Mouse (Mus musculus) ovary, postnatal 14 days (tissue): ENCODE data around the gene Negr1.

ENCODE experiments used
- DNase-seq: peaks from one replicate; pipeline ENCODE4 v3.0.0; 2022; ENCODE audit warnings: low spot score

The Negr1 gene

DNA sequence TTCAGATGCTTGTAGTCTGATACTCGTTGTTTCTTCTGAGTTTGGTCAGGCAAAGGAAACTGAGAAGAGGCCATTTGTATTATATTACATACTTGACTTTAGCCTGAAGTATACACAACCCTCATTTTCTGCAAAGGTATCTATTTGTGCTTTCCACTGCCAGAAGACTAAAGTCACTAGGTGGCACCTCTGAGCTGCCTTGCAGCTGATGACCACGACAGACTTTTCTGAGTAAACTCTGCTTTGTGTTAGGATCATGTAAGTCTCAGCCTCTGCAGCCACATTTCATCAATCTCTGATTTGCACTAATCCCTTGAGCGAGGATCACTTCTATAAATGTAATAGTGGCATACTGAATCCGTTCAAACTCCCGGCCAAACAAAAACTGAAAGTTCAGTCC, 671.1 kb downstream of the Negr1 start:
- DNase-seq: peak; percentile 6

DNA sequence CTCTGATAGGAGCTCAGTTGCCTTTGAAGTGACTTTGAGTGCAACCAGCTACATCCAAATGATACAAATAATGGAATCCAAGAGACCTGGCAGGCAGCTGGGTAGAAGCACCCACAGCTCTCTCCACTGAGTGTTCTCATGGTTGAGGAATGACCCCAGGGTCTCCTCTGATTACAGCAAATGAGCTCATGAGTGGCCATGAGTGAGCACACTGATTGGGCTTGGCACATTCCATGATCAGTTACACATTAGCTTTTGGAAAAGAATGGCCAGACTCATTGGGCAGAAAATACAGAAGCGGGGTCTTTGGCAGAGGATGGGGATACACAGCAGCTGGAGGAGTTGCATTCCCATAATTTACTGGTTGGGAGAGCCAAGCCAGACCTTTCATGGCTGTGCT, 678.6 kb downstream of the Negr1 start:
- no peak for DNase-seq

DNA sequence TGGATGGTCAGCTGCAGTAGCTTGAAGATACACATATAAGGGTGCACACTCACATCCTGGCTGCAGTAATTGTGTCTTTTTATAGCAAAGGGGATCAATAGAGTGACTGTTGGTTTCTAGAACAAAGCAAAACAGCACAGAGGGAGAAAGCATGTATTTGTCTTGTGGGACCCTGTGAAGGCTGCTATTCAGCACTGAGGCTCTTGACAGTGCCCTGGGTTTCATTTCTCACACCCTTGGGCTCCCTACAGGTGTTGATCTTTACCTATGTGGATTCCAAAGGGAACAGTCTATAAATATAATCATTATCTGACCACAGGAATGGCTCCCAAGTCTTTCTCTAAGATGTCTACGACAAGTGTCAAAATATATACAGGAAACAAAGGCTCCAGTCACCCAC, 693.9 kb downstream of the Negr1 start:
- DNase-seq: no peak

DNA sequence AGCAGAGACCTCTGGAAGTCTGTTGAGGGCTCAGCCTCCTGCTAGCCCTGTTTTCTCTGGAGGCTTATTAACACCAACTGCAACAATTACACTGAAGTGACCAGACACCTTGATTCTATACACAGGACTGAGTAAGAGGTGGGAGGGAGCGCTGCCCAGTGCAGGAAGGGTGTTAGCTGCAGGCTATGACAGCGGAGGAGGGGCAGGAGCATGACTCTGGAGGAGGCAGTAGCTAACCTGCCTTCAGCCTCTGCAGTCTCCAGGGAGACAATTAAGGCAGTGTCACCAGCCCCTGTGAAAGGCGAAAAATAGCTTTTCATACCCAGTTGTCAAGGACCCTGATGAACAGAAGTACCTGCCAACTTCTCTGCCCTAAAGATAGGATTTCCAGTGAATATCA, 694.3 kb downstream of the Negr1 start:
- no peak for DNase-seq

DNA sequence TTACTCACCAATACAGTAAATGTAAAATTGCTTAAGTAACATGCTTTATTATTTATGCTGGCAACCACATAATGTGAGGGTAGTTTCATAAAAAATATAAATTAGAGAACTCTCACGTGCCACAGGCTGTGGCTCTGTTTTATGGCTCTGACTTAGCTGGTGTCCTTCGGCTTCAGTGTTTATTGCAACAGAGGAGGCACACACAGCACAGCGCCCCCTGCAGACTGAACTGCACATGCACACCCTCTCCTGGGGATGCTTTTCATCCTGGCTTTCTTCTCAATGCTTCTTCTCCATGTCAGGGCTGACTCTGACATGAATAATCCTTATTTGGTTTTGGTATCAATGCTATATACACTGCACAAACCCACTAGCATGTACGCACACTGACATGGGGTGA, 707.1 kb downstream of the Negr1 start:
- no peak for DNase-seq

DNA sequence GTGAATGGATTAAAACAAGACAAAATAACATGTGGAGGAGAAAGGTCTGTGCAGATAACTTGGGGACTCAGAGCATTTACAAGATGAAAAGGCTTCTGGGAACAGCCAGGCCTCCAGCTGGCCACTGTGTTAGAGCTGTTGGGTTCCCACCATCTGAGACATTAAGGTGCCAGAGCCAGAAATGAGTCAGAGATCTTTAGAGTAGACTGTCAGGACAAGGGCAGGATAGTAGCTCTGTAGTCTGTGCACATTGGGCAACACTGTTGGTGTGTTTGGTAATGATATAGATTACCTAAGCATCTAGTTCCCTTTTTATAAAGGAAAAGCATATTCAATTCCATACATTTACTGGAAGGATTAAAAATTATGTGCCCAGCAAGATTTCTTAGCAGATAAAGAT, 710.8 kb downstream of the Negr1 start:
- DNase-seq: no peak

DNA sequence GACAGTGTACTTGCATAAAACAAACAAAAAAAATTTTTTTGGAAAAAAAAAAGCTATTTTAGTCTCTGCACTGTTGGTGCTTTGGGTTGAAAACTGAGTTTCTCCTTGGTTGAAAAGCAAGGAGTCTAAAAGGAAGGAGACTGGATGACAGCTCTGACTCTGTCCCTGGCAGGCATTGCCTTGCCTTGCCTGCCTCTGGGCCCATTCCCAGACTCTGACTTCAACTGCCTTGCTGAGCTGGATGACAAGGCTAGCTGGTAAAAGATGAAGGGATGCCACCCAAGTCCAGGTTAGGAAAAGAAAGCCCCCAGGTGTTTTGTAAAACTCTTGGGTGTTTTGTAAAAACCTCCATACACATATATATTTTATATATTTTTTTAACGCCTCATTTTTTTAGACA, 712.5 kb downstream of the Negr1 start:
- DNase-seq: no peak

DNA sequence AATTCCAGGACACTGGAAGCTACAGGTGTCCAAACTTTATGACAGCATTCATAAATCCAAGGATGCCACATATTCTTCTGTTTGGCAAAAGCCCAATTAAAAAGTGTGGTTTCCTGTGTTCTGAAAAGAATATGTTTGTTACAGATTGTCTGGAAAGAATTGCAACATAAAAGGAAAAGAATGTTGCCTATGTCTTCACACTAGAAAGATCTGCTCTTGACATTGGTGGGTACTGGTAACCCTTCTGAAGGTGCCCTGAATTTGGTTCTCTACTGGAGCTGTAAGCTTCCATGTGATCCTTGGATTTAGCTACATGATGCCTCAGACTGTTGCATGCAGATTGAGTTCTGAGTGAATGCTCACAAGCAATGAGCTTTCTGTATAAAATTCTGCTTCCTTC, 718.1 kb downstream of the Negr1 start:
- no peak for DNase-seq

DNA sequence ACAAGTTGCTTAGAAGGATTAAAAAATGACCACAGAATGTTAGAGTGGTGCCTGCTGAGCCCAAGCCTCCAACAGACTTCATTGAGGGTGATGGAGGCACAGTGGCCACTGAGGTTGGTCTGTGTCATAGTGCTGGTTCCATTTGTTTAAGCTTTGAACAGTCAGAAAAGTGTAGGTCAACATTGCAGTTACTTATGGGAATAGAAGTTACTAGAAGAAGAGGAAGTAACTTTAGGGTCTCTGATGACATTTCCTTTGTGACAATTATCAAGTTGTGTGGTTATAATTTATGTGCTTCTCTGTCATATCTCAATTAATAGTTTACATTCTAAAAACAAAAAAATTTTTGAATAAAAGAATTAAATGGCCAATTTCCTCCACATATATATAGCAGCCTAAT, 719.7 kb downstream of the Negr1 start:
- no peak for DNase-seq

DNA sequence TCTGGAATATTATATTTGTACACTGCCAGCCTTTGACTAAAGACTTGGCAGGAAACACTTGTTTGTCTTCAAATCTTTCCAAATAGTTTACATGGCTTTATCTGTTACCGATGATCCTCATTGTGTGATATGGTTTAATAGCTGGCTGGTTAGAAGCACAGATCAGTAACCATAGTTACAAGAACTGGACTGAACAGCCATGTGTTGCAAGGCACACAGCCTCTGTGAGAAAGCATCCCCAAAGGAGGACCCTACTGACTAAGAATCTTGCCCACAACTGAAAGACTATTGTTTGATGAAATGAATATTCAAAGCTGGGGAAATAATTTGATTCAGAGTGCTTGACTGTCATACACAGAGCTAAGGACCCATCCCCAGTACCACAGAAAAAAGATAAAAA, 729.7 kb downstream of the Negr1 start:
- DNase-seq: no peak

DNA sequence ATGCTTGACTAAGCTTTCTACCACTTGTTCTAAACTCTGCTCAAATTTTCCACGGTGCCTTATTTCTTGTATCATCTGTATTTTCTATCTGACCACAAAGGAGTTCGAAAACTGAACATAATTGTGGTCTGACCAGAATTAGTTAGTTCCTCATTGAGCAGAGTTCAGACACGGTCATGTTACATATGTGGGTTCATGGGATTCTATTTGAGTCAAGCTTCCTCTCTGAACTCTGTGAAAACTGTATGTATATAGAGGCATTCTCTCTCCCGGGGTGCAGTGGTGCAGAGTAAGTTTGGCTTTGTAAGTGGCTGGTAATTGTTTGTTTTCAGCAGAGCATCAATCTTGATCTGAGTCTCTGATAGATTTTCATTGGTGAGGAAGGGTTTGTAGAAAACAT, 735.6 kb downstream of the Negr1 start:
- no peak for DNase-seq

DNA sequence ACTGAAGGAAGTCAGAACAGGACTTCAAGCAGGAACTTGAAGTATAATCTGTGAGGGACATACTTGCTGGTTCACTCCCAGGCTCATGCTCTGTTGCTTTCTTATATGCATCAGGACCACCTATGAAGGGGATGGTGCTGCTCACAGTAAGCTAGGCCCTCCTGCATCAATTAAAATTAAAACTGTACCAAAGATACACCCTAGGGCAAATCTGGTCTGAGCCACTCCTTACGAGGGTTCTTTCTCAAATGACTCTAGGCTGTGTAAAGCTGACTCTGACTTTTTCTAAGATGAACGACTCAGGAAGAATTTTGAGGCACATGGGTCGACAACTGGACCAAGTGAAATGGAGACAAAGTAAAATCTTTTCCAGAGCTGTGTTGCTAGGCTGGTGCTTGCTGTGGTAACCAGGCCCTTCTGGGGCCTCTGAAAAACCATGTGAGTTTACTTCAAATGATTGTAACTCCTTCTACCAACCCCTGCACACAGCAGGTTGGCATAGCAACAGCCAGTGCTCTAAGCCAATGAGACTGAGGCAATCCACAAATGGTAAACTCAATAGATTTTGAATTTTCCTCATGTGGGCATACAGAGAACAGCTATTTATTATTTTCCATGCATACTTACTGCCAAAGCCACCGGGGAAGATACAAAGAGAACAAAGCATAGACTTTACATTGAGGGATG, 742.0 kb downstream of the Negr1 start:
- DNase-seq: no peak

DNA sequence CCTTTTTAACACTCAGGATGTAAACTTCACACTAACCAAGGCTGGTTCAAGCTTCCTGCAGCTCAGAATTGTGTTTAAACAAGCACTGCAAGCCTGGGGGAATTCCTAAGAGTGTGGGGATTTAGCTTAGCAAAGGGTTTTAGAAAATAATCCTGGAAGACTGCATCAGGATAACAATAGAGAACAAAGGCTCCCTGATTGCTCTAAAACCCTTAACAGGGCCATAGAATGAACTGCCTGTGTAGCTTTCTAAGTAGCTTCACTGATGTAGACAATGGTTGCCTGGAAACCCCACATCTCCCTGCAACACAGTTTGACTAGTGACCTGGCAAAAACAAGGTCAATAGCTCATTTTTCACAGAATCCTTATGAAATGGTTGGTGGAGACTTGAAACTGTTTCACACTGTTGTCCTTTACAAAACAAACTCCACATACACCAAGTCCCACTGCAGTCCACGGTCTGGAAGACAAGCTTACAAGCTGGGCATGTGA, 759.5 kb downstream of the Negr1 start:
- no peak for DNase-seq

DNA sequence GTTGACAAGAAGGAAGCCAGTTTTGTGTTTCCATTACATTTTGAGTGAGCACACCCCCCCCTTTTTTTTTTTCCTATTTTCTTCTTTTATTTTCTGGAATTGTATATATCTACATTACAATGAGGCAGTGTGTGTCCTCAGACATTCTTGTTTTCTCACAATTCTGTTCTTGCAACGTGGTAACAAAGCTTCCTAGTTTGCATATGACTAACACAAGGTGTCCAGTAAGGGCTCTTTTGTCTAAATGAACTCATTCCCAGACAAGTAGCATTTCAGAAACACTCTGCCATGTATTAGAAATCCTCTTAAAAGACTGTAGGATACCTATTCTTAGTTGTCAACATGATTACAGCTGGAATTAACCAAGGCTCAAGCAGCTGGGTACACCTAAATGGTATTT, 760.2 kb downstream of the Negr1 start:
- DNase-seq: no peak

DNA sequence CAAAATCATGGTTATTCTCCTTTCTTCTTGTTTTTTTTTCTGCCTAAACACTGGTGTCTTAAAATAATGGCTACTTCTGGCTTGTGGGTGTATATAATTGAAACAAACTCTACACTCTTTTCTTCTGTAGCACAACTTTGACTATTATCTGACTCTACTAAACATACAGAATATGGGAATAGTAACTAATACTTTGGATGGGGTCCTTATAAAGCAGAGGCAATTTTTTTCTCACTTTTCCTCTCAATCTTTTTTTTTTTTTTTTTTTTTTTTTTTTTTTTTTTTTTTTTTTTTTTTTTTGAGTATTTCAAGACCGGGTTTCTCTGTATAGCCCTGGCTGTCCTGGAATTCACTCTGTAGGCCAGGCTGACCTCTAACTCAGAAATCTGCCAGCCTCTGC, 772.6 kb downstream of the Negr1 start:
- no peak for DNase-seq

DNA sequence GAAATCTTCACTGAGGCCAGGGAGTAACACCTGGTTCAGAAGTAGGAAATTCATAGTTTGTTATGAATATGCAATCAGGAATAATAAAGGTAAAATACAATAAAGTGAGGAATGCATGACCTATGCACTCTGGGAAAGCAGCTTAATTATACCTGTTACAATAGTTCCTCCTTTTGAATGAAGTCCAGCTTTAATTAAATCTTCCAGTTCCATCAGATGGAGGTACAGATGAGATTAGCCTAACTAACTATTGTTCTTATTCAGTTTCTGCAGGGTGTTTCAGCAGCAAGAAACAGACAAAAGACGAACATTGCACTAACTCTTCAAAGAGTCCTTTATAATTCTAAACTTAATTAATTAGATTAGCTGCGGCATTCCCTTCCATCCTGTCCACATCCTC, 787.9 kb downstream of the Negr1 start:
- DNase-seq: no peak

DNA sequence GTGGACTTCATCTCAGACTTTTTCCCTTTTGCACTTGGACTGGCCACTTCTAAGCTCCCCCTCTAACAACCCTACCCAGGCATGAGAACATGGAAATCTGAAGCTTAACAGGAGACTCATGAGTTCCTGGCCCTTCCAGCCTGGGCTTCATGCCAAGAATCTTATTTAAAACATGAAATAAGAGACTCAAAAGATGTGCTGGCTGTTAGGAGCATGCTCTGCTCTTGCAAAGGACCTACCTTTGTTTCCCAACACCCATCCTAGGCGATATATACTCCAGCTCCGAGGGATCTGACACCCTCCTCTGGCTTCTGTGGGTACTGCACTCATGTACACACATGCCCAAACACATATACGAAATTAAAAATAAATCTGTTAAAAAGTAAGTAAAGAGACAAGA, 797.3 kb downstream of the Negr1 start:
- no peak for DNase-seq

DNA sequence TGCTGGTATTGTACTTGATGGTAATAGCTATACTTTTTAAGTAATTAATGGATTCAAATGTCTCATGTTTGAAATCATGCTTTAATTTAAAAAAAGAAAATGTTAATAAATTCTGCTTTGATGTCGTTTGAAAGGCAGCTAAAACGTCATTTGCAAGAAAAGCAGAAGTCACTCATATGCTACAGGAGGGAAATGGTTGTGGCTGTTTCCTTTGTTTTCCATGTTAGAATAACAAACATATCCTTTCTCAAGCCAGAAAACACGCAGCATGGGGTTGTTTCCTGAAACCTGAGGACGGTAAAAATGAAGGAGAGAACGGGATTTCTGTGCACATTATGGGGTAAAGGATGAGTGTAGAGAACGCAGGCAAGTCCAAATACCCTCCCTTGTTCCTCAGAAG, 798.2 kb downstream of the Negr1 start:
- DNase-seq: no peak
